Mouse (Mus musculus): ENCODE results near the gene Fau.

Gene Fau

DNA sequence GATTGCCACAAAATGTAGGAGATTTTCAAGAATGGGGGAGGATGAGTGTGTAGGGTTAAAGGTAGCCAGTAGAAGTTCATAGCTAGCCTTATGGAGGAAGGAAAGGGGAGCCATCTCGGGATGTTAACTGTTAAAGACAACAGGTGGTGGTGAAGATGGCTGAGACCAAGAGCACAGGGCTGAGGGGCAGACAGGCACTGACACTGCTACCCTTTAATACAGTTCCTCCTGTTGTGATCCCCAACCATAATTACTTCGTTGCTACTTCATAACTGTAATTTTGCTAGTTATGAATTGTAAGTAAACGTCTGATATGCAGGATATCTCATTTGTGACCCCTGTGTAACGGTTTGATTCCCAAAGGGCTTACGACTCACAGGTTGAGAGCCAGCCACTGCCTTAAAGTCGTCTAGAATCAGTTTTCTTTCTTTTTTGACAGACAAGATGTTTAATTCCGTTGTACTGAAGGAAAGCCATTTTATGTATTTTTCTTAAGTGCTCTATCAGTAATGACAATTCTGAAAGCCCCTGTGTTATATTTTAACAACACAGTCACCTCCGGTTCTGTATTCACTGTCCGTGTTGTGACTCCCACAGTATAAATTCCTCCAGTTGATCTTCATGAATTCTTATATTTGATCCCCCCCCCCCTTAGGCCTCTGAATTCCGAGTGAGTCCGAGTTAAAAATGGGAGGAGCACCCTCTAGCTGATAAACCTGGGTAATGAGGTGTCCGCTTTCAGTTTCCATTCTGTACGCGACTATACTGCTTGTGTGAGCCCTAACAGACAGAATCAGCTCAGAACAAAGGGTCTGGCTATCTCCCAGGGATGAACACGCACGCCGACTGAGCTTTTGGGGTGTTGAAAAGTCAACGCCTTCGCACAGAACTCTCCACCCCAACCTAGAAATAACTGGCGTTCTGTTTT lies 12.0 kb upstream of the Fau start:
- DNase-seq (ENCODE audit: low read depth, low spot score), result peak; percentile 75

DNA sequence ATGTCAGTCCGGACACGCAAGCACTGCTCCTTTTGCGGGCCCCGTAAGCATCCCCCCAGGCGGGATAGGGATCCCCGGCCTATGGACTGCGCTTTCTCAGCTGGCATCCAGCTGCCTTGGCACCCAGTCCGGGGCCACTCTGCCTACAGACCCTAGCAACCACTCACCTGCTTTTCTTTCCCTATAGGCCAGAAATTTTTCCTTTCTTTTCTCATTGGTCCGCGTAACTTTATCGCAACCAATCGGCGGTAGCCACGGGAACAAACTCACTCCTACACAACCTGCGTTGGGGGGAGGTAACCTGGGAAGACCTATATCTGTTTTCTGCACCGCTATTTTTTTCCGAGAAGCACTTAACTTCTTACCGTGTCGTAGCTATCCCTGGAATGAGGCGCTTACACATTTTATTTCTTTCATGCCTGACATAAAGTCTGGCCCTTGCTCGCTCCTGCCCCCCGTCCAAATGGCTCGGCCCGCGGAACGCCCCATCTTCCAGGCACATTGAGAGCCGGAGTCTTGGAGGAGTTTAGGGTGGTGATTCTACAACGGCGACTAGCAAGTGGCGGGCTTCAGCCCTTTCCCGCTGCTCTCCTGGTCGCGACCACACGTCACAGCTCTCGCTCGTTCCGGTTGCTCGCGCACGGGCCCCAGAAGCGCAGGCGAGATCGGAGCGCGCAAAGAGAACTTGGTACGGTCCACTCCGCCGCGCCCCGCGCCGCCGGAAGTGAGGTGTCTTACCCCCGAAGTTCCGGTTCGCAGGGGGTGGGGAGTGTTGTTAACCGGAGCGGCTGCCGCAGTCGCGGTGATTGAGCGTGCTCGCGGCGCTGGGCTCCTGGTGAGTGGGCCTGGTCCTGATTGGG lies 11.1 kb upstream of the Fau start, which contains the start of gene Syvn1:
TSS of gene Syvn1 (plus strand) at position 283 of the 860 bp plus-strand sequence.
- DNase-seq (ENCODE audit: low read depth, low spot score), result peak; percentile 98

DNA sequence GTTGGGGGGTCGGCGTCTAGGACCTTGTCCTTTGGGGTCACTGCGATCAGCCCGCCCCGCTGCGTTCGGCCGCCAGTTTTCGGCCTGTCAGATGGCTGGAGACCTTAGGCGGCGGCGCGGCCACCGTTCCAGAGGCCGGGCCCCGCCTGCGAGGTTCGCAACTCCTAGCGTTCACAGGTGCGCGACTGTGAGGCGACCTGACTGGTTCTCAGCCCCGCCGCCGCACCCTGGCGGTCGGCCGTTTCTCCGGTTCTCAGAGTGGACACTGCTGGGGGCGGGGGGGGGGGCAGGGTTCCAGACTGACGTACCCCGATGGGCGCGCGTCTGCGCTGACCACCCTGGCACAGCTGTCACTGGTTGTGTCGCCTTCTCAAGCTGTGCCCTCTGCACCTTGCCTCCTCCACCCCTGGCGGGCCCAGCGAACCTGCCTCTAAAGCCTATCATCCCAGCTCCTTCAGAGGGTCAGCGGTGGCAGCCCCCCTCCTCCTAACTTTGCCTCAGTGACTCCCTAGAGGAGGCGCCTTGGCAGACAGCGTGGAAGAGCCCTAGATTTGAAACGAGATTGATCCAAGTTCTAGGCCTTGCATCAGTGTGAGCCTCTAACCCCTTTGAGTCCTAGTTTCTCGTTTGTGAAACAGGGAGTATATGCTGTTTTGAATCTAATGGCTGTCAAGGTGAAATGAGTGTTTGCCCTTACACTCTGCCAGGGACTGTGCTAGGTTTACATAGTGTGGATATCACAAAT lies 10.3 kb upstream of the Fau start:
- DNase-seq (ENCODE audit: low read depth, low spot score), result no peak

DNA sequence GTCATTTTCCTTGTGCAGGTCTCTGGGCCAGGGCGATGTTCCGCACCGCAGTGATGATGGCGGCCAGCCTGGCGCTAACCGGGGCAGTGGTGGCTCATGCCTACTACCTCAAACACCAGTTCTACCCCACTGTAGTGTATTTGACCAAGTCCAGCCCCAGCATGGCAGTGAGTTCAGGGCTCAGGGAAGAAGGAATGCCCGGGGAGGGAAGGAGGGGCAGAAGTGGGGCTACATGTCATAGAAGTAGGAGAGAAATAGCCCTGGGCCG lies 9.8 kb upstream of the Fau start:
- DNase-seq (ENCODE audit: low read depth, low spot score), result no peak

DNA sequence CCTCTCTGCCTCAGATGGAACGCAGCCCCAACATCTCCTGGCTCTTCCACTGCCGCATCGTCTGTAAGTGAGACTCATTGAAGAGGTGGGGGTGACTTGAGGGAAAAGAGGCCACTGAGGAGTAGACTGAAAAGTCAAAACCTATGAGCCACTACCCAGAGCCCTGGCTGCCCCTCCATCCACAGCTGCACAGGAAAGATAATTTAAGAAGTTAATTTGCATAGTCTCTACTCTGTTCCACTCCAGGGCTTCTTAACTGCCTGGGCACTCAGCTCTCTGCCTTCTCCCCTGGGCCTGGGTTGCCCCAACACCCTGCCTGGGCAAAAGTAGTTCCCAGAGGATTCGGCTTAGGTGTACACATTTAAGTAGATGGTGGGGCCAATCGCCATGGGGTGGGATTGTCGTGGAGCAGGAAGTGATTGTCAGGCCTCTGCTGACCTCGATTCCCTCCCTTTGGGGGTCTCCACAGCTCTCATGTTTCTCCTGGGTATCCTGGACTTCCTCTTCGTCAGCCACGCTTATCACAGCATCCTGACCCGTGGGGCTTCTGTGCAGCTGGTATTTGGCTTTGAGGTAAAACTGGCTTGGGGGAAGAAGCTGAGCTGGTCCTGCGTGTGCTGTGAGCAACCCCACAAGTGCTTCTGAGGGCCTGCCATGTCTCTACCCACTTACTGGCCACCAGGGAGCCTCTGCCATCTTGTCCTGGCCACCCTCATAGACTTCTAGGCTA lies 8.8 kb upstream of the Fau start:
- no peak for DNase-seq (ENCODE audit: low read depth, low spot score)

DNA sequence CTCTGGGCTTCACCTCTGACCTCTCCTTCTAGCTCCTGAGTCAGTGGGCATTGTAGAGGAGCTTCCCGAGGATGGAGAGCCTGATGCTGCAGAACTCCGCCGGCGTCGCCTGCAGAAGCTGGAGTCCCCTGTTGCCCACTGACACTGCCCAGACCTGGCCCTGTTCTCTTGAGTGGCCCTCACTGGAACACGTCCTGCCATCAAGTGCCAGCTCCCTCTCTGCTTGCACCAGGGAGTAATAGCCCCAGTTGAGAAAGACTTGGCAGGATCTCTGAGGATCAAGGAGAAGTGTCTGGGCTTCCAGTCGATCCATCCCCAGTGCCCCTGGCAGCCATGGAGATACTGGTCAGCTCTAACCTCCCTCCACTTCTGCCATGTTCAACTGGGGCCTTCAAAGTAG lies 5.1 kb upstream of the Fau start:
- no peak for DNase-seq (ENCODE audit: low read depth, low spot score)

DNA sequence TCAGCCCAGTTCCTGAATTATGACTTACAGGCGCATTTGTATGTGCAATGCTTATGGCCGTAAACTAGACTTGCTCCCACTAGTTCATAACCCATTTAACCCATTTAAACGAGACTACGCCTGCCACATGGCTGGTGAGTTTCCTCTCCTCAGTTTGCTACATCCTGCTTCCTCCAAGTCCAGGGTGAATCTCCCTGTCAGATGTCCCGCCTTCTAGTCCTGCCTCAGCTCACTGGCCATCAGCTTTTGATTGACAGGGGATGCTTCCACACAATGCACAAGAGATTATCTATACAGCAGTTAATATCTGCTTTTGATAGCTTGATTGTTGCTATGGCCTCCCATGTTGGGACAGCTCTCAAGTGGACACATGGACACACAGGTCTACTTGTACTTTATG lies 3.3 kb upstream of the Fau start:
- DNase-seq (ENCODE audit: low read depth, low spot score), result no peak

DNA sequence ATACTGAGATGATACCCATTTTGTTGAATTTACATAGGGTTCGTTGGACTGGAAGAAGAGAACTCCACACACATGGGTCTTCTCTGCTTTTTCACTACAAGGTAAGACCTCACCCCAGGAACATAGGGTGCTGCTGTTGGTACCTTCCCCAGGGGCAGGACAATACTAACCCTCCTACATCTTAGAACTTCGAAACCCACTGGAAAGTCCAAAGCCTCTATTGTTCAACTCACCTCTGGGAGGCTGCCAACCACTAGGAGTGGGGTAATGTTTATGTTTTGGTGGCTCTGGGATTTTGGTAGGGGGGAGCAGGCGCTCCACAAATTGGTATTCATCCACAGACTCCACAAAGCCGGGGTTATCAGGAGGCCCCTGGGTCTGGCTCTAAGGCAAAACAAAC lies 948 bp upstream of the Fau start:
- DNase-seq (ENCODE audit: low read depth, low spot score), result no peak

DNA sequence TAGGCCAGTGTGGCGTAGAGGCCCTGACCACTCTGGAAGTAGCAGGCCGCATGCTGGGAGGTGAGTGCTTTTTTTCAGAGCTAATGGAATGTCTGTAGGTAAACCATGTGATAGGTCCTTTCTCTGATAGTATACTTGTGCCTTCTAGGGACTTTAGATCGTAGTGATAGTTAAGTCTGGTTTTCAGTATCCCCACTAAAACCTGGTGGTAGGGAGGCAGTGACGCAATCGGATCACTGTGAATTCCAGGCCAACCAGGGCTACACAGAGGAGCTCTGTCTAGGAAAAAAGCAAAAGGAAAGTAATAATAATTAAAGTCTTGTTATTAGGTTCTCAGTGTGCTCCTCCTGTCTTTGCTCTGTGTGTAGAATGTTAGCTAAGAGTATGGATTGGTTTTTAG lies 869 bp downstream of the Fau start:
- no peak for DNase-seq (ENCODE audit: low read depth, low spot score)

DNA sequence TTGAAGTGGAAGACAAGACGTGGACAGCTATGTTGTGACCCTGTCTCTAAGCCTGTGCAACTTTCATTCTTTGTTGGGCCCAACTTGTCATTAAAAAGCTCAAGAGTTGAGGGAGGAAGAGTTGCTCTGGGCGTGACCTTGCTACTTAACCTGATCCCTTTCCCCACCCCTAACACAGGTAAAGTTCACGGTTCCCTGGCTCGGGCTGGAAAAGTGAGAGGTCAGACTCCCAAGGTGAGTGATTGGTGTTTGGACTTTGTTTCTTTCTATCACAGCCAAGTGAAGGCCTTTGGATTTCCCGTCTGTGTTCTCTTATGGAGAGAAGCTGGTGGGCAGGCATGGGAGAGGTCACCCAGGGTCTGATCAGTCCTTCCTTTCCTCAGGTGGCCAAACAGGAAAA lies 1.3 kb downstream of the Fau start:
- no peak for DNase-seq (ENCODE audit: low read depth, low spot score)

DNA sequence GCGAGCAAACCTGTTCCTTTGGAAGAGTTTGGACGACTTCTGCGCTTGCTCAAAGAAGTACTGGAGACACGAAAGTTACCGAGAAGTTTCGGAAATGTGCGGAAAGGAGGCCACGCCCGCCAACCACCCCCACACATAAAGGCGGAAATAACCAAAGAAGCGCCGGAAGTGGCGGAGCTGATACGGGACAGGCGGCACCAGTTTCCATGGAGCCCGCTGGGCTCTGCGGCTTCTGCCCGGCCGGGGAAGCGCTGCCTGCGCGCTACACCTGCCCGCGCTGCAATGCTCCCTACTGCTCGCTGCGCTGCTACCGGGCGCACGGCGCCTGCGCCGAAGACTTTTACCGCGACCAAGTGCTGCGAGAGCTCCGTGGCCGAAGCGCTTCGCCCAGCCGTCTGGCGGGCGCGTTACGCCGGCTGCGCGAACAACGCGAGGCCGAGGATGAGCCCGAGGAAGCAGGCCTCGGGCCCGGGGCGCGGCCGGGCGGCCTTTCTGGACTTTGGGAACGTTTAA lies 3.4 kb downstream of the Fau start, which contains the start of gene Znhit2:
TSS of gene Znhit2 (plus strand) at position 172 of the 513 bp plus-strand sequence.
- DNase-seq (ENCODE audit: low read depth, low spot score), result peak; percentile 98

DNA sequence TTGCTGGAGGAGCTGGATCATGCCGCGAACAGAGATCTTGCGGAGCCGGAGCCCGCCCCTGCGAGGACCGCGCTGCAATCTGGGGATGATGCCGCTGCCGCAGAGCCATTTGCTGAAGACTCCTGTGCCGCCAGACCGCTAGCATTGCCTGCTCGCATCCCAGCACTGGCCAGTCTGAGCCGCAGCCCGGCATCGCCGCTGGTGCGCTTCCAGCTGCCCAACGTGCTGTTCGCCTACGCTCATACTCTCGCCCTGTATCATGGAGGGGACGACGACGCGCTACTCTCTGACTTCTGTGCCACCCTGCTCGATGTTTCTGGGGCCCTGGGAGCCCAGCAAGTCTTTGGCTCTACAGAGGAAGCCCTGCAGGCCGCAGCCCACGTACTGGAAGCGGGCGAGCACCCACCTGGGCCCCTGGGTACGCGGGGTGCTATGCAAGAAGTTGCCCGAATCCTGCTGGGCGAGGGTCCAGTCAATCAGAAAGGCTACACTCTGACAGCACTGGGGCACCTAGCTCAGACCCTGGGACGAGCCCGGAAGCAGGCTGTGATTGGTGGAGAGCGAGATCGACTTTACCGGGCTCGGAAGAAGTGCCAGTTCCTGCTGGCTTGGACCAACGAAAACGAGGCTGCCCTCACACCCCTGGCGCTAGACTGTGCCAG lies 4.1 kb downstream of the Fau start:
- DNase-seq (ENCODE audit: low read depth, low spot score), result peak; percentile 55

DNA sequence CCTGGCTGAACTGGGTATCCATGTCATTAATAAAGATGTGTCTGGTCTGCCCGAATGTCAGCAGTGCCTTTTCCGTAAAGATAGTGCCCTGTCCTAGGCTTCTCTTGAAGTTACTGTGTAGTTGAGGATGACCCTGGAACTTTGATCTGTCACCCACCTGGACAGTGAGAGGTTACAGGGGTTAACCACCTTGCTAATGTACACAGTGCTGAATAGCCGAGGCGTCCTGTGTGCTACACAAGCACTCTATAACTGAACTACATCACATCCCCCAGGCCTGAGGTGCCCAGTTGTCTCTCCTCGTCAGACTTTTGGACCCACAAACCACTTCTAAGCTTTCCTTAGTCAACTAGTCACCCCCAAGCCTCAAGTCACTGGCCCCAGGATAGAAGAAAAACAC lies 4.8 kb downstream of the Fau start:
- no peak for DNase-seq (ENCODE audit: low read depth, low spot score)

DNA sequence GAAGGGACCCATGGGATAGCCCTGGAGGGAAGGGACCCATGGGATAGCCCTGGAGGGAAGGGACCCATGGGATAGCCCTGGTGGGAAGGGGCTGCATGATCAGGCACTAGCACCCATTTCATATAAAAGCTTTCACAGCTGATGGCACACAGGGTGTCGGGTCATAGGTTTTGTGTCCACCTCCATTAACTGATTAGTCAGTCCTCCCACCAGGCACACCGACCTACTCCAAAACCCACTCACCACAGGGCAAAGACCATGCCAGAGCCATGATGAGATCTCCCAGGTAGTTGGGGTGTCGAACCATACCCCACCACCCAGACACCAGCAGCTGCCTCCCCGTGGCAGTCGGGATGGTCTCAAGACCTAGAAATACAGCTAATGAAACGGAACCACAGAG lies 5.4 kb downstream of the Fau start:
- DNase-seq (ENCODE audit: low read depth, low spot score), result no peak

DNA sequence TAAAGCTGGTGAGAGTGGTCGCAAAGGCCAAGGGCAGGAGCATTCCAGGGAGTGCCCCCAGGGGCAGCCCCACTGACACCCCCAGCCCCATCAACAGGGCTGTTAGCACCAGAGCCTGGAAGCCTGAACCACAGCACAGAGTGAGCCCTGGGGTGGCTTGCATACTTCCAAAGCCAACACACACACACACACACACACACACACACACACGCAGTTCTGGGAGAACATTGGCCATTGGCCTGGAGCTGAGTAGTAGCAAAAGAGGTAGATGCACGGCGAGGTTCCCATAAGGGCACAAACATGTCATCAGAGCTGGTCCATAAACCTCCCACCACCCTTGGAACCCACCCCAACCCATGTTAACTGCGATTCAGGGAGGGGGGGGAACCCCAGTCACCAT lies 8.9 kb downstream of the Fau start:
- no peak for DNase-seq (ENCODE audit: low read depth, low spot score)

DNA sequence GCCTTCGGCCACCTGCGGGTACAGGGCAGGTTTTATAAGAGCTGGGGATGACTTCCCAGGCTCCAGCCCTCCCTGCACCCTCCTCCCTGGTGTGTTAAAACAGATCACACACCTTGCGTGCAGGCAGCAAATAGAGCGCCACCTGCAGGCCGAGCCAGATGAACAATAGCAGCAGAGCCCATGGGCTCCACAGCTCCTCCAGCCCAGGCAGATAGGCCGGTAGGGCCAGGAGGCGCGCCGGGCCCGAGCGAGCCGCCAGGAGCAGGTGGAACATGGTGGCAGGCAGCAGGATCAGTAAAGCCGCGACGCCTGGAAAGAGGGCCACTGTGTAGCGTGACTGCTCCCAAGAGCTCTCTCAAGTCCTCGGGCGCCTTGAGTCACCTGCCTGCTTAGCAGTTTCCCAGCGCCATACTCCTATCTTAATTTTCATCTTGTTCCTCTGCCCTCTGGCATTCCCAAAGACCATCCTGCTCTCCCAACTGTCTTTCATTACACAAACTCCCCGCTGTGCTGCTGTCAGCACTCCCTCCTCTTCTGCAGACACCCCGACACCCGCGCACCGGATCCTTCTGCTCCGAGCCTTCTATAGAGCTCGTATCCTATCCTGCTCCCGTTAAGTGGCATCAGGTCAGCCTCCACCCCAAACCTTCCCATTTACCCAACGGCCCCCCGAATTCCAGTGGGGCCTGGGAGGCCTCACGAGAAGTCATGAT lies 9.5 kb downstream of the Fau start:
- peak; percentile 95 for DNase-seq (ENCODE audit: low read depth, low spot score)

DNA sequence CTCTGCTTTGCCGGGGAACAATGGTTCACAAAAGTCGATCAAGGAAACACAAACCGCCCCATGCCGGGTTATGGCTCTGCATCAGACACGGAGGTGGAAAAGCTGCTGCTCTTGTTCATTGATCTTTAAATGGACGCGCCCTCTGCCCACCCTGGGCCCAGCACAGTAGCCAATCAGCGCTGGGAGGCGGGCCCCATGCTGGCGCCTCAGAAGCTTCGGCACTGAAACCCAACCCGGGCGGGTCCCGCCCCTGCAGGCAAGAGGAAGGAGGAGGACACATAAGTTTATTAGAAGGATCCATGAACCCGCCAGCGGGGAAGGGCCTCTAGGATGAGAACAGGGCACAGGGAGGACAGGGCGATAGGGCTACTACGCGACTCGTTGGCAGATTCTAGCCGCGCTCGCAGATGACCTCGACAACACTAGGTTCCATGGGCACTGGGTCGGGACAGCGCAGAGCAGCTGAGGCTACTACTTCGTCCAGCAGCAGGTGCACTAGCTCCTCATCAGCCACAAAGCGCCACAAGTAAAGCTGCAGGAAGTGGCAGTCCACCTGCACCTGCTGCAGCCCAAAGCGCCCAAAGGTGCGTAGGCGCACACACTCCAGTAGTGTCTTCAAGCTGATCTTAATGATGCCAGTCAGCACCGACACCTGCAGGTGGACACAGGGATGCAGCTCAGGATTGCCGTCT lies 10.2 kb downstream of the Fau start, which contains the start of gene Tm7sf2:
TSS of gene Tm7sf2 (minus strand) at position 650 of the 692 bp plus-strand sequence.
- peak; percentile 92 for DNase-seq (ENCODE audit: low read depth, low spot score)

DNA sequence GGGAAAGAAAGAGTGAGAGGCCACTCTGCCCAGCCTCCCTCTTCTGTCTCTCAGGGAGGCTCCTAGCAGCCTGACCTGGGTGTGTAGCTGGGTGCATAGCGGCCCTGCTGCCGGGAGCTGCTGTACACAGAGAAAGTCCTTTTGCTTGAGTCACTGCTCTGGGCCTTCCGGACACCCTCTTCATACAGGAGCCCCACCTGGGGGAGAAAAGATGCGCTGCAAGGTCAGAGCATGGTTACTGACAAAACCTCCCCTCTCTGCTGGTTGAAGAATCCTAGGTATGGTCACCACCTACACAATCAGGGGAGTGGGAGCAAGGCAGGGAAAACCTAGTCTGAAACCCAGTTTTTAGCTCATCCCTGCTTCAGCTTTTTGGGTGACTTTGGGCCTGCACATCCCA lies 11.3 kb downstream of the Fau start:
- DNase-seq (ENCODE audit: low read depth, low spot score), result no peak

DNA sequence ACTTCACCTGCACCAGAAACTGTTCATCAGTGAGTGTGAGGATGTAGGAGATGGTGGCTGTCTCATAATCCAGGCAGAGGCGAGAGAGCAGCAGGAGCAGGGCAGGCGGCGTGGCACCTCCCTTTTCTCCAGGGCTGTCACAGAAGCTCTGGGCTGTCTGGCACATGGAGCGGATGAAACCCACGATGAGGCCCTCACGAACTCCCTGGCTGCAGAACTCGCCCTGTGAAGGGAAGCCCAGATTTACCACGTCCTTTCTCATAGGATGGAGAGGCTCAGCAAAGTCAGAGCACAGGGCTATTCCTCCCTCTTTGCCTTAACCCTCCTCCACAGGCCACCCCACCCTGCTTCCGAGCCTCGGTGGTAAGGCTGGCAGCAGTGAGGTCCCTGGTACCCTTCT lies 12.2 kb downstream of the Fau start:
- no peak for DNase-seq (ENCODE audit: low read depth, low spot score)
